In the genomic region with DNA sequence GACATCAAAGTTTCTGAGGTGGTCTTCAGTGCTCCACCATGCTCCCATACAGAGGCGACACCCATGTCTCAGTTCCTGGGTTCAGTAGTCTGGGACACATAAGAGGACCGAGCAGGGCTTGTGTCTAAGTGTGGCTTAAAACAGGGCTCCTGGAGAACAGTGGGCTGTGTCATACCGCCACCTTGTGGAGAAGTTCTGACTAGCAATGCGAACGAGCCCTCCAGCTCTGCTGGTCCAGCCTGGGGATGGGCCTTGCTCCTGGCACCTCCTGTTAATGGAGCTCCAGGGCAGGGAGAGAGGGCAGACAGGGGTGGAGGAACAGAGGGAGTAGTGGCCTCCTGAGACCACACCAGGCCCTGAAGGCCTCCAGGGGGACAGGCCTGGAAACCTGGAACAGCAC, we compare ENCODE assay signal across 9 mouse cellular contexts. TPM values are rescaled to one million over a fixed set of nuclear protein-coding genes. Genes with fewer than 3 reads are reported as not detected.
DNase-seq lines count a peak whose midpoint lies in the region; ATAC-seq and TF ChIP-seq lines count a peak whose summit lies in the region.
"Had no signal": no experiment of that assay in that cellular context is flagged by ENCODE, and none has a peak within 500 bp of the region (broad histone marks: within the 10 kb centered on the region; RNA-seq: fewer than 3 reads in every experiment).

No protein-coding gene starts in this region.

- 0 out of 2 replicates have a peak, but pooled peaks cover 4% of the 10 kb centered on the region for H3K9me3 ChIP-seq in forebrain, embryonic 12.5 days
- H3K9me3 ChIP-seq: liver, embryonic 15.5 days had no signal

- peak; percentile 97 for TF ChIP-seq CTCF in lung, adult 2 months (IDR thresholded peaks at IDR 0.05; ENCODE audit: insufficient read depth, low read length)
- peak; percentile 81 for TF ChIP-seq CTCF in olfactory bulb, adult 2 months (IDR thresholded peaks at IDR 0.05; ENCODE audit: insufficient read depth, low read depth, low read length)

- no peak overlapping the region for H3K9ac ChIP-seq in forebrain, embryonic 12.5 days
- H3K9ac ChIP-seq: liver, embryonic 15.5 days had no signal

- H3K27me3 ChIP-seq in forebrain, embryonic 12.5 days = 0 out of 2 replicates have a peak, but pooled peaks cover 3% of the 10 kb centered on the region
- H3K27me3 ChIP-seq: liver, embryonic 15.5 days had no signal

- H3K27ac ChIP-seq in forebrain, embryonic 12.5 days = no peak overlapping the region
- H3K27ac ChIP-seq in olfactory bulb, adult 2 months (ENCODE audit: insufficient read depth, low read depth, low read length) = no peak overlapping the region
- H3K27ac ChIP-seq: liver, embryonic 15.5 days had no signal

- H3K4me2 ChIP-seq in forebrain, embryonic 12.5 days = no peak overlapping the region
- H3K4me2 ChIP-seq: liver, embryonic 15.5 days had no signal

- H3K36me3 ChIP-seq in forebrain, embryonic 12.5 days (replicated peaks) = no peaks in the 10 kb centered on the region
- H3K36me3 ChIP-seq: liver, embryonic 15.5 days had no signal

- DNase-seq in ES-CJ7 (ENCODE audit: low read depth, low spot score) = peak; percentile 87
- DNase-seq in c-Kit-positive CD71-positive TER-119-negative erythroid progenitor cells, embryonic 14.5 days (ENCODE audit: low read depth) = peak; percentile 63
- DNase-seq in heart, postnatal 25 days (ENCODE audit: low spot score) = peak; percentile 48
- peak; percentile 46 for DNase-seq in large intestine, adult 2 months (ENCODE audit: low read depth, low spot score)
- DNase-seq in lung, adult 2 months = peak; percentile 82
- DNase-seq in testis, postnatal 14 days (ENCODE audit: low spot score) = peak; percentile 80

- no peak for TF ChIP-seq POLR2A in lung, adult 2 months (IDR thresholded peaks at IDR 0.05; ENCODE audit: borderline replicate concordance, extremely low read depth, low read depth, low read length)
- TF ChIP-seq POLR2A in olfactory bulb, adult 2 months (IDR thresholded peaks at IDR 0.05; ENCODE audit: insufficient read depth, low read depth, low read length) = no peak

- H3K4me1 ChIP-seq in forebrain, embryonic 12.5 days = no peaks in the 10 kb centered on the region
- H3K4me1 ChIP-seq in lung, adult 2 months (ENCODE audit: control insufficient read depth, insufficient read depth, low read length) = no peaks in the 10 kb centered on the region
- H3K4me1 ChIP-seq in olfactory bulb, adult 2 months (ENCODE audit: control insufficient read depth, insufficient read depth, low read length) = no peaks in the 10 kb centered on the region

- 2% methylated on average over 5 of the region's 5 CpGs for WGBS in forebrain, embryonic 12.5 days
- under 1% methylated on average over 5 of the region's 5 CpGs for WGBS in large intestine, adult 2 months
- WGBS in lung, adult 2 months = 2% methylated on average over 5 of the region's 5 CpGs
- WGBS in olfactory bulb, adult 2 months = 4% methylated on average over 5 of the region's 5 CpGs

- intact Hi-C loops in heart, postnatal 25 days (cut with DNase I) = loop anchor here (1.0 to 5.0 kb wide), 4 partner anchors 37 to 217 kb away; a partner anchor contains a TSS

- H3K4me3 ChIP-seq in forebrain, embryonic 12.5 days (replicated peaks) = no peak overlapping the region
- H3K4me3 ChIP-seq in lung, adult 2 months (replicated peaks; ENCODE audit: extremely low read depth, low read depth, low read length) = no peak overlapping the region
- H3K4me3 ChIP-seq in olfactory bulb, adult 2 months (ENCODE audit: insufficient read depth, low read depth, low read length) = no peak overlapping the region
- H3K4me3 ChIP-seq: liver, embryonic 15.5 days had no signal

- ATAC-seq in forebrain, embryonic 12.5 days (ENCODE audit: low FRiP score) = peak; percentile 61

RNA-seq across cellular contexts. Expression of a gene that starts 11.8 kb away (rescaled TPM):
- 1.5 and 2.5 TPM in 2 replicates for polyA plus RNA-seq in forebrain, embryonic 12.5 days (2016; fragmentation: Nextera tagmentation; extraction: Ambion mirVana)
- over 10,000 TPM; 18,094 to 20,102 TPM for total RNA-seq in heart, postnatal 25 days (2021)
- 0.52 TPM in 1 of 2 replicates, not detected in the other for polyA plus RNA-seq in large intestine, adult 2 months (2012; rRNA removed)
- polyA plus RNA-seq in lung, adult 2 months (2012; rRNA removed) = 0.37 TPM in 1 of 2 replicates, not detected in the other
- not detected in 2 replicates for polyA plus RNA-seq in olfactory bulb, adult 2 months (2012; ENCODE audit: insufficient read depth, insufficient read length, low replicate concordance, missing spikeins)

RNA-seq across cellular contexts. Expression of a gene that starts 39.0 kb away (rescaled TPM):
- 13.7 and 14.0 TPM in 2 replicates for polyA plus RNA-seq in forebrain, embryonic 12.5 days (2016; fragmentation: Nextera tagmentation; extraction: Ambion mirVana)
- 10 to 100 TPM; 23.7 to 29.0 TPM for total RNA-seq in heart, postnatal 25 days (2021)
- polyA plus RNA-seq in large intestine, adult 2 months (2012; rRNA removed) = 1.1 and 1.6 TPM in 2 replicates
- 5.6 and 6.4 TPM in 2 replicates for polyA plus RNA-seq in lung, adult 2 months (2012; rRNA removed)
- polyA plus RNA-seq in olfactory bulb, adult 2 months (2012; ENCODE audit: insufficient read depth, insufficient read length, low replicate concordance, missing spikeins) = not detected in 2 replicates

RNA-seq across cellular contexts. Expression of a gene that starts 51.7 kb away (rescaled TPM):
- polyA plus RNA-seq in forebrain, embryonic 12.5 days (2016; fragmentation: Nextera tagmentation; extraction: Ambion mirVana) = not detected in 2 replicates
- total RNA-seq in heart, postnatal 25 days (2021) = not detected
- not detected in 2 replicates for polyA plus RNA-seq in large intestine, adult 2 months (2012; rRNA removed)
- 0.14 and 0.27 TPM in 2 replicates for polyA plus RNA-seq in lung, adult 2 months (2012; rRNA removed)
- not detected in 2 replicates for polyA plus RNA-seq in olfactory bulb, adult 2 months (2012; ENCODE audit: insufficient read depth, insufficient read length, low replicate concordance, missing spikeins)
